ENCODE assay signal across 18 mouse cellular contexts in genomic region chr4:133488619-133489392, GRCm38 (mm10). TPM values are rescaled to one million over a fixed set of nuclear protein-coding genes. Genes with fewer than 3 reads are reported as not detected.
DNase-seq lines count a peak whose midpoint lies in the region; ATAC-seq lines count a peak whose summit lies in the region.
"Had no signal": no experiment of that assay in that cellular context is flagged by ENCODE, and none has a peak within 500 bp of the region (broad histone marks: within the 10 kb centered on the region; RNA-seq: fewer than 3 reads in every experiment).

No protein-coding gene starts in this region.

- H3K4me1 ChIP-seq in intestine, embryonic 14.5 days (replicated peaks; ENCODE audit: control insufficient read depth, insufficient read depth, low read length): peaks cover 17% of the 10 kb centered on the region
- H3K4me1 ChIP-seq in liver, embryonic 11.5 days (replicated peaks; ENCODE audit: control insufficient read depth, insufficient read depth, low read length): peaks cover 29% of the 10 kb centered on the region
- peaks cover 6% of the 10 kb centered on the region; the same call in 1 of the 2 replicates for H3K4me1 ChIP-seq in forebrain, embryonic 15.5 days

- WGBS in intestine, embryonic 14.5 days: 72% methylated on average over 20 of the region's 20 CpGs
- WGBS in liver, embryonic 11.5 days: 75% methylated on average over 20 of the region's 20 CpGs
- WGBS in forebrain, embryonic 15.5 days: 88% methylated on average over 20 of the region's 20 CpGs

- H3K4me3 ChIP-seq in intestine, embryonic 14.5 days (ENCODE audit: low read depth, low read length): no peak overlapping the region
- H3K4me3 ChIP-seq in liver, embryonic 11.5 days (ENCODE audit: low read depth, low read length): no peak overlapping the region
- H3K4me3 ChIP-seq in forebrain, embryonic 15.5 days: no peak overlapping the region
- H3K4me3 ChIP-seq: forebrain, embryonic 10.5 days; heart, embryonic 12.5 days; hindbrain, embryonic 12.5 days; neural tube, embryonic 12.5 days had no signal

- no peaks in the 10 kb centered on the region for H3K36me3 ChIP-seq in intestine, embryonic 14.5 days (ENCODE audit: control insufficient read depth, insufficient read depth, low read length)
- H3K36me3 ChIP-seq in liver, embryonic 11.5 days (ENCODE audit: control insufficient read depth, insufficient read depth, low read length): no peaks in the 10 kb centered on the region
- no peaks in the 10 kb centered on the region for H3K36me3 ChIP-seq in forebrain, embryonic 15.5 days
- H3K36me3 ChIP-seq: forebrain, embryonic 10.5 days; heart, embryonic 12.5 days; hindbrain, embryonic 12.5 days; neural tube, embryonic 12.5 days had no signal

- ATAC-seq in intestine, embryonic 14.5 days (replicated peaks; ENCODE audit: low FRiP score, low TSS enrichment, low read depth): no peak
- ATAC-seq in liver, embryonic 11.5 days (replicated peaks; ENCODE audit: low FRiP score): peak; percentile 76
- peak; percentile 32; the same call in 1 of the 2 replicates for ATAC-seq in megakaryocyte-erythroid progenitor cell, adult 5-6 weeks (replicated peaks; ENCODE audit: low FRiP score, low TSS enrichment, poor library complexity, severe bottlenecking)
- no peak for ATAC-seq in forebrain, embryonic 15.5 days (replicated peaks)

- H3K27me3 ChIP-seq in intestine, embryonic 14.5 days (replicated peaks; ENCODE audit: control insufficient read depth, insufficient read depth, low read length): peaks cover 4% of the 10 kb centered on the region; the same call in 1 of the 2 replicates
- H3K27me3 ChIP-seq in liver, embryonic 11.5 days (replicated peaks; ENCODE audit: control insufficient read depth, insufficient read depth, low read length): peaks cover 26% of the 10 kb centered on the region
- H3K27me3 ChIP-seq in forebrain, embryonic 15.5 days: peaks cover 10% of the 10 kb centered on the region; the same call in 1 of the 2 replicates

- H3K9ac ChIP-seq in intestine, embryonic 14.5 days (ENCODE audit: low read length): no peak overlapping the region
- H3K9ac ChIP-seq in liver, embryonic 11.5 days (ENCODE audit: low read depth, low read length): no peak overlapping the region
- H3K9ac ChIP-seq in forebrain, embryonic 15.5 days (replicated peaks): no peak overlapping the region
- H3K9ac ChIP-seq: heart, embryonic 12.5 days; hindbrain, embryonic 12.5 days; neural tube, embryonic 12.5 days had no signal

- peak overlapping the region; percentile 23 for H3K27ac ChIP-seq in intestine, embryonic 14.5 days (ENCODE audit: low read depth)
- H3K27ac ChIP-seq in liver, embryonic 11.5 days (ENCODE audit: low read depth, low read length): no peak overlapping the region; the same call in 1 of the 2 replicates
- no peak overlapping the region for H3K27ac ChIP-seq in forebrain, embryonic 15.5 days (replicated peaks)
- H3K27ac ChIP-seq: hindbrain, embryonic 12.5 days; neural tube, embryonic 12.5 days had no signal

- no peak overlapping the region for H3K4me2 ChIP-seq in intestine, embryonic 14.5 days (ENCODE audit: low read length)
- H3K4me2 ChIP-seq in liver, embryonic 11.5 days: no peak overlapping the region
- no peak overlapping the region for H3K4me2 ChIP-seq in forebrain, embryonic 15.5 days (replicated peaks)
- H3K4me2 ChIP-seq: heart, embryonic 12.5 days; hindbrain, embryonic 12.5 days; neural tube, embryonic 12.5 days had no signal

- DNase-seq in kidney, adult 8-10 months: peak; percentile 33 to 43
- DNase-seq in kidney, adult 9 months: no peak
- DNase-seq in intestine, embryonic 14.5 days (ENCODE audit: low spot score): no peak
- DNase-seq in liver, embryonic 11.5 days (ENCODE audit: low spot score): no peak
- no peak for DNase-seq in Muller cell, postnatal 12 days (ENCODE audit: inconsistent ontology term)
- no peak for DNase-seq in embryo, embryonic 9.5 days (ENCODE audit: extremely low spot score)
- DNase-seq: adrenal gland, postnatal 36 days; cerebellum, adult 11 months; embryo, embryonic 11 days; layer of hippocampus, postnatal 36 days; midbrain, embryonic 14.5 days had no signal

- no peaks in the 10 kb centered on the region for H3K9me3 ChIP-seq in intestine, embryonic 14.5 days (ENCODE audit: control insufficient read depth, low read length)
- H3K9me3 ChIP-seq in liver, embryonic 11.5 days (ENCODE audit: control insufficient read depth, low read length): no peaks in the 10 kb centered on the region
- no peaks in the 10 kb centered on the region for H3K9me3 ChIP-seq in forebrain, embryonic 15.5 days
- H3K9me3 ChIP-seq: forebrain, embryonic 10.5 days; heart, embryonic 12.5 days; hindbrain, embryonic 12.5 days; neural tube, embryonic 12.5 days had no signal

RNA-seq across cellular contexts. Expression of gene Tent5b, which starts 8.9 kb away (rescaled TPM):
- polyA plus RNA-seq in intestine, embryonic 14.5 days (2014; fragmentation: Nextera tagmentation; extraction: Ambion mirVana): 0.23 and 0.38 TPM in 2 replicates
- polyA plus RNA-seq in liver, embryonic 11.5 days (2014; fragmentation: Nextera tagmentation; extraction: Ambion mirVana): 0.38 TPM in 1 of 2 replicates, not detected in the other
- total RNA-seq in megakaryocyte-erythroid progenitor cell, adult 5-6 weeks (2014; fragmentation: Nextera tagmentation): not detected in 2 replicates
- 0.28 TPM in 1 of 2 replicates, not detected in the other for total RNA-seq in megakaryocyte-erythroid progenitor cell, adult 5-6 weeks (2017)
- 0.11 and 0.13 TPM in 2 replicates for polyA plus RNA-seq in forebrain, embryonic 15.5 days (2015; fragmentation: Nextera tagmentation; extraction: Ambion mirVana)
- total RNA-seq: layer of hippocampus, postnatal 36 days had no signal

RNA-seq across cellular contexts. Expression of gene Trnp1, which starts 9.5 kb away (rescaled TPM):
- 1.1 and 2.4 TPM in 2 replicates for polyA plus RNA-seq in intestine, embryonic 14.5 days (2014; fragmentation: Nextera tagmentation; extraction: Ambion mirVana)
- polyA plus RNA-seq in liver, embryonic 11.5 days (2014; fragmentation: Nextera tagmentation; extraction: Ambion mirVana): 0.21 TPM in 1 of 2 replicates, not detected in the other
- not detected in 2 replicates for total RNA-seq in megakaryocyte-erythroid progenitor cell, adult 5-6 weeks (2014; fragmentation: Nextera tagmentation)
- total RNA-seq in megakaryocyte-erythroid progenitor cell, adult 5-6 weeks (2017): 3.9 TPM in 1 of 2 replicates, not detected in the other
- 7.9 and 9.0 TPM in 2 replicates for polyA plus RNA-seq in forebrain, embryonic 15.5 days (2015; fragmentation: Nextera tagmentation; extraction: Ambion mirVana)

RNA-seq across cellular contexts. Expression of gene Kdf1, which starts 30.0 kb away (rescaled TPM):
- 32.9 and 34.5 TPM in 2 replicates for polyA plus RNA-seq in intestine, embryonic 14.5 days (2014; fragmentation: Nextera tagmentation; extraction: Ambion mirVana)
- polyA plus RNA-seq in liver, embryonic 11.5 days (2014; fragmentation: Nextera tagmentation; extraction: Ambion mirVana): 0.89 and 1.7 TPM in 2 replicates
- total RNA-seq in megakaryocyte-erythroid progenitor cell, adult 5-6 weeks (2014; fragmentation: Nextera tagmentation): not detected in 2 replicates
- total RNA-seq in megakaryocyte-erythroid progenitor cell, adult 5-6 weeks (2017): not detected in 2 replicates
- 0.18 and 0.41 TPM in 2 replicates for polyA plus RNA-seq in forebrain, embryonic 15.5 days (2015; fragmentation: Nextera tagmentation; extraction: Ambion mirVana)
- total RNA-seq: gastrocnemius, adult 18-20 months had no signal

RNA-seq across cellular contexts. Expression of gene Nudc, which starts 57.0 kb away (rescaled TPM):
- 231 and 236 TPM in 2 replicates for polyA plus RNA-seq in intestine, embryonic 14.5 days (2014; fragmentation: Nextera tagmentation; extraction: Ambion mirVana)
- polyA plus RNA-seq in liver, embryonic 11.5 days (2014; fragmentation: Nextera tagmentation; extraction: Ambion mirVana): 362 and 377 TPM in 2 replicates
- 250 and 258 TPM in 2 replicates for total RNA-seq in megakaryocyte-erythroid progenitor cell, adult 5-6 weeks (2014; fragmentation: Nextera tagmentation)
- total RNA-seq in megakaryocyte-erythroid progenitor cell, adult 5-6 weeks (2017): 271 and 301 TPM in 2 replicates
- polyA plus RNA-seq in forebrain, embryonic 15.5 days (2015; fragmentation: Nextera tagmentation; extraction: Ambion mirVana): 276 and 280 TPM in 2 replicates

Comparison
In these comparisons a context has a peak if more than half of its experiments do, and no peak if none do; other contexts are left out.
1. DNase-seq: peak in kidney, adult 8-10 months (2 of 2); none in kidney, adult 9 months (single experiment), intestine, embryonic 14.5 days (single experiment), liver, embryonic 11.5 days (single experiment), Muller cell, postnatal 12 days (single experiment) and embryo, embryonic 9.5 days (single experiment).
2. ATAC-seq: peak in liver, embryonic 11.5 days (single experiment) and megakaryocyte-erythroid progenitor cell, adult 5-6 weeks (single experiment); none in intestine, embryonic 14.5 days (single experiment) and forebrain, embryonic 15.5 days (single experiment).
3. RNA of gene Kdf1, which starts 30.0 kb away (polyA plus RNA-seq): 32.9 to 34.5 TPM in intestine, embryonic 14.5 days; 0.89 to 1.7 TPM in liver, embryonic 11.5 days and 0.18 to 0.41 TPM in forebrain, embryonic 15.5 days; every median in the first group is over 10 times any median in the second.